ENCODE assay signal across 14 mouse cellular contexts in the genomic region with DNA sequence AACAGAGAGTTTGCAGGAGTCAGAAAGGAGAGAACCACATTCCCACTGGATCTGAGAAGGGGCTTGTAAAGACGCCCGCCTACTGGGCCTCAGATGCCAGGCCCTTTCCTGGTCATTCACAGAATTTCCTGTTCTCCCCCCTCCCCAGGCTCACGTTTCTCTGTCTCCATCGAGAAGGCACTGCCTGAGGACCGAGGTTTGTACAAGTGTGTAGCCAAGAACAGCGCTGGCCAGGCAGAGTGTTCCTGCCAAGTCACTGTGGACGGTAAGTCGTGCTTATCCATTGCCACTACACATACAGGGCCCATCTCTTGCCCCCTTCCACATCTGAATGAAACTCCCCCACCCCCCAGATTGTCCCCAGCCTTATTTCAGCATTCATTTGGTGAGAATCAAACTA.
A peak's percentile ranks its signal among the peaks of the same experiment; 100 is the strongest.
DNase-seq lines count a peak whose midpoint lies in the region; ATAC-seq and TF ChIP-seq lines count a peak whose summit lies in the region.
"Had no signal": no experiment of that assay in that cellular context is flagged by ENCODE, and none has a peak within 500 bp of the region (broad histone marks: within the 10 kb centered on the region; RNA-seq: fewer than 3 reads in every experiment).

No protein-coding gene starts in this region.

- H3K4me2 ChIP-seq in stomach, embryonic 16.5 days (ENCODE audit: low read depth, low read length): no peak overlapping the region

- peak; percentile 91 for DNase-seq in heart, adult 11 months
- no peak for DNase-seq in heart, postnatal 14 days
- no peak for DNase-seq in lung, adult 2 months
- no peak for DNase-seq in lung, postnatal 14 days
- no peak for DNase-seq in limb, embryonic 10.5 days (ENCODE audit: low spot score)
- no peak for DNase-seq in layer of hippocampus, adult 9-10 months (ENCODE audit: low spot score)
- no peak for DNase-seq in thymus, postnatal 36 days
- DNase-seq: adrenal gland, adult 2 months; cerebellum, postnatal 36 days; heart, postnatal 4 days; right cerebral cortex, postnatal 4 days had no signal

- H3K4me3 ChIP-seq in lung, adult 2 months (replicated peaks; ENCODE audit: extremely low read depth, low read depth, low read length): peak overlapping the region; percentile 1
- no peak overlapping the region for H3K4me3 ChIP-seq in limb, embryonic 10.5 days
- no peak overlapping the region for H3K4me3 ChIP-seq in stomach, embryonic 16.5 days (replicated peaks; ENCODE audit: low read length)
- H3K4me3 ChIP-seq: erythroblast, embryonic 14.5 days; myocyte had no signal

- no peak for TF ChIP-seq POLR2A in lung, adult 2 months (IDR thresholded peaks at IDR 0.05; ENCODE audit: borderline replicate concordance, extremely low read depth, low read depth, low read length)

- peaks cover 54% of the 10 kb centered on the region for H3K4me1 ChIP-seq in lung, adult 2 months (ENCODE audit: control insufficient read depth, insufficient read depth, low read length)
- H3K4me1 ChIP-seq in limb, embryonic 10.5 days: peaks cover 65% of the 10 kb centered on the region
- peaks cover 48% of the 10 kb centered on the region for H3K4me1 ChIP-seq in stomach, embryonic 16.5 days (ENCODE audit: control insufficient read depth, insufficient read depth, low read length)

- H3K27me3 ChIP-seq in limb, embryonic 10.5 days (ENCODE audit: low read depth, poor library complexity, severe bottlenecking): no peaks in the 10 kb centered on the region
- H3K27me3 ChIP-seq in stomach, embryonic 16.5 days (ENCODE audit: control insufficient read depth, insufficient read depth, low read length): no peaks in the 10 kb centered on the region

- intact Hi-C loops in heart, postnatal 14 days (cut with DNase I): no loop called here

- WGBS in lung, adult 2 months: 20% methylated on average over 8 of the region's 8 CpGs
- 67% methylated on average over 8 of the region's 8 CpGs for WGBS in limb, embryonic 10.5 days
- 68% methylated on average over 8 of the region's 8 CpGs for WGBS in stomach, embryonic 16.5 days

- no peaks in the 10 kb centered on the region for H3K9me3 ChIP-seq in limb, embryonic 10.5 days (replicated peaks)
- H3K9me3 ChIP-seq in stomach, embryonic 16.5 days (replicated peaks; ENCODE audit: control insufficient read depth, low read length): no peaks in the 10 kb centered on the region

- no peaks in the 10 kb centered on the region for H3K36me3 ChIP-seq in limb, embryonic 10.5 days
- no peaks in the 10 kb centered on the region for H3K36me3 ChIP-seq in stomach, embryonic 16.5 days (ENCODE audit: control insufficient read depth, insufficient read depth, low read length)

- H3K27ac ChIP-seq in limb, embryonic 10.5 days: peak overlapping the region; percentile 75
- peak overlapping the region; percentile 62; the same call in 1 of the 2 replicates for H3K27ac ChIP-seq in stomach, embryonic 16.5 days (ENCODE audit: low read length)

- no peak for ATAC-seq in stomach, embryonic 16.5 days (ENCODE audit: insufficient read depth, low FRiP score)

- no peak for TF ChIP-seq CTCF in lung, adult 2 months (IDR thresholded peaks at IDR 0.05; ENCODE audit: insufficient read depth, low read length)

- no peak overlapping the region for H3K9ac ChIP-seq in stomach, embryonic 16.5 days (ENCODE audit: low read length)
